Mouse (Mus musculus) intestine, embryonic 16.5 days (tissue): ENCODE data around the gene Lgals3bp. TPM values are rescaled to one million over a fixed set of nuclear protein-coding genes. Genes with fewer than 3 reads are reported as not detected.
"Not testable (repeated sequence)": the region's sequence is repeated elsewhere in the genome, so short reads cannot be mapped to it uniquely, and the experiment has no call there.

Experiments
- ATAC-seq: fragments of 200-750 bp; cut with Nextera tagmentation; 2 replicates; pipeline ENCODE4 v1.8.0; 2017; ENCODE audit warnings: moderate TSS enrichment, moderate library complexity
- H3K27ac ChIP-seq: fragments of 300-500 bp; sonication (generic); 2 replicates; pipeline ENCODE4 v1.5.1; 2014; ENCODE audit warnings: mild to moderate bottlenecking, low read length
- H3K27me3 ChIP-seq: fragments of 300-500 bp; sonication (generic); replicated peaks from 2 replicates; pipeline ENCODE4 v1.6.1; 2014; ENCODE audit warnings: low read length, control low read depth, mixed read lengths; ENCODE audit not compliant: control insufficient read depth, insufficient read depth
- H3K36me3 ChIP-seq: fragments of 300-500 bp; sonication (generic); 2 replicates; pipeline ENCODE4 v1.6.1; 2014; ENCODE audit warnings: low read length, control low read depth; ENCODE audit not compliant: control insufficient read depth, insufficient read depth
- H3K4me1 ChIP-seq: fragments of 300-500 bp; sonication (generic); 2 replicates; pipeline ENCODE4 v1.6.1; 2014; ENCODE audit warnings: low read length, control low read depth, mixed read lengths; ENCODE audit not compliant: control insufficient read depth, insufficient read depth
- H3K4me2 ChIP-seq: fragments of 300-500 bp; sonication (generic); 2 replicates; pipeline ENCODE4 v1.6.1; 2014; ENCODE audit warnings: low read depth, low read length, control low read depth
- H3K4me3 ChIP-seq: fragments of 300-500 bp; sonication (generic); 2 replicates; pipeline ENCODE4 v1.5.1; 2014; ENCODE audit warnings: mild to moderate bottlenecking, low read length
- H3K9ac ChIP-seq: fragments of 300-500 bp; sonication (generic); 2 replicates; pipeline ENCODE4 v1.6.1; 2014; ENCODE audit warnings: low read depth, low read length
- H3K9me3 ChIP-seq: fragments of 300-500 bp; sonication (generic); 2 replicates; pipeline ENCODE4 v1.6.1; 2016; ENCODE audit warnings: low read length, control low read depth; ENCODE audit not compliant: control insufficient read depth
- WGBS: fragments of 180-500 bp; shearing (Covaris S2); extraction: QIAGEN DNeasy Blood & Tissue Kit; methylation state at CpG from one replicate; pipeline ENCODE4 v1.1.7; 2014; 5-methylcytosine and 5-hydroxymethylcytosine counted together
- polyA plus RNA-seq: library from polyadenylated mRNA; unstranded; fragments of >200 nt; fragmentation: Nextera tagmentation; extraction: Ambion mirVana; gene quantifications from 2 replicates; pipeline ENCODE4 v1.2.1, GENCODE M21; 2015

Gene Lgals3bp
- polyA plus RNA-seq, 1 experiment from 2014 or later, result 226 TPM

- H3K4me3 ChIP-seq, result no peak overlapping the region
- no peak for ATAC-seq
- peaks cover 28% of the 10 kb centered on the region for H3K36me3 ChIP-seq
- H3K9ac ChIP-seq, result no peak overlapping the region
- no peaks in the 10 kb centered on the region for H3K9me3 ChIP-seq
- H3K4me2 ChIP-seq, result no peak overlapping the region
- no peak overlapping the region for H3K27ac ChIP-seq
- H3K27me3 ChIP-seq, result no peaks in the 10 kb centered on the region
- whole genome bisulfite sequencing, result 69% methylated on average over 5 of the region's 5 CpGs
- H3K4me1 ChIP-seq, result no peaks in the 10 kb centered on the region
Measured at GRCm38 (mm10) chr11:118393991-118394390, 7.9 kb downstream of the Lgals3bp start.

- 93% methylated on average over 13 of the region's 13 CpGs for WGBS
- not testable (repeated sequence) for H3K9ac ChIP-seq, ATAC-seq, H3K4me2 ChIP-seq, H3K9me3 ChIP-seq, H3K4me3 ChIP-seq, H3K27me3 ChIP-seq, H3K27ac ChIP-seq, H3K4me1 ChIP-seq, H3K36me3 ChIP-seq
Measured at GRCm38 (mm10) chr11:118387816-118388215, 14.1 kb downstream of the Lgals3bp start.

GRCm38 (mm10) chr11:118379251-118380009 lies 22.5 kb downstream of the Lgals3bp start:
- WGBS, result 42% methylated on average over 11 of the region's 11 CpGs
- Histone ChIP-seq H3K4me2 (no peak overlapping the region), H3K4me3 (no peak overlapping the region), H3K27ac (no peak overlapping the region), H3K9me3 (no peaks in the 10 kb centered on the region), H3K36me3 (no peaks in the 10 kb centered on the region), H3K27me3 (no peaks in the 10 kb centered on the region), H3K4me1 (no peaks in the 10 kb centered on the region), H3K9ac (no peak overlapping the region)
- ATAC-seq, result peak; percentile 63

GRCm38 (mm10) chr11:118378656-118379055 lies 23.2 kb downstream of the Lgals3bp start:
- Histone ChIP-seq H3K27ac (no peak overlapping the region), H3K27me3 (no peaks in the 10 kb centered on the region), H3K36me3 (no peaks in the 10 kb centered on the region), H3K4me2 (no peak overlapping the region), H3K4me1 (no peaks in the 10 kb centered on the region), H3K9me3 (no peaks in the 10 kb centered on the region), H3K9ac (no peak overlapping the region), H3K4me3 (no peak overlapping the region)
- no peak for ATAC-seq
- WGBS, result 86% methylated on average over 6 of the region's 6 CpGs

GRCm38 (mm10) chr11:118376323-118376722 lies 25.6 kb downstream of the Lgals3bp start:
- H3K36me3 ChIP-seq, ATAC-seq, H3K4me2 ChIP-seq, H3K9ac ChIP-seq, H3K4me1 ChIP-seq, H3K27me3 ChIP-seq, H3K4me3 ChIP-seq, H3K9me3 ChIP-seq, H3K27ac ChIP-seq: not testable (repeated sequence)

- Histone ChIP-seq H3K4me1 (no peaks in the 10 kb centered on the region), H3K9ac (no peak overlapping the region), H3K4me2 (no peak overlapping the region), H3K36me3 (no peaks in the 10 kb centered on the region), H3K27ac (no peak overlapping the region), H3K27me3 (no peaks in the 10 kb centered on the region), H3K9me3 (no peaks in the 10 kb centered on the region), H3K4me3 (no peak overlapping the region)
- ATAC-seq, result no peak
- 53% methylated on average over 5 of the region's 5 CpGs for WGBS
Measured at GRCm38 (mm10) chr11:118375881-118376280, 26.0 kb downstream of the Lgals3bp start.

GRCm38 (mm10) chr11:118375461-118375860 lies 26.4 kb downstream of the Lgals3bp start:
- H3K4me2 ChIP-seq, result no peak overlapping the region
- no peak overlapping the region for H3K27ac ChIP-seq
- H3K4me3 ChIP-seq, result no peak overlapping the region
- WGBS, result 77% methylated on average over 8 of the region's 8 CpGs
- no peaks in the 10 kb centered on the region for H3K27me3 ChIP-seq
- ATAC-seq, result no peak
- no peak overlapping the region for H3K9ac ChIP-seq
- H3K36me3 ChIP-seq, result no peaks in the 10 kb centered on the region
- H3K4me1 ChIP-seq, result no peaks in the 10 kb centered on the region
- no peaks in the 10 kb centered on the region for H3K9me3 ChIP-seq

- no peaks in the 10 kb centered on the region for H3K36me3 ChIP-seq
- H3K4me2 ChIP-seq, result no peak overlapping the region
- H3K27ac ChIP-seq, result no peak overlapping the region
- H3K9ac ChIP-seq, result no peak overlapping the region
- no peak overlapping the region for H3K4me3 ChIP-seq
- no peak for ATAC-seq
- no peaks in the 10 kb centered on the region for H3K27me3 ChIP-seq
- no peaks in the 10 kb centered on the region for H3K9me3 ChIP-seq
- no peaks in the 10 kb centered on the region for H3K4me1 ChIP-seq
Measured at GRCm38 (mm10) chr11:118375006-118375405, 26.9 kb downstream of the Lgals3bp start.

GRCm38 (mm10) chr11:118374506-118374905 lies 27.4 kb downstream of the Lgals3bp start:
- no peak overlapping the region for H3K4me2 ChIP-seq
- no peak for ATAC-seq
- H3K4me3 ChIP-seq, result no peak overlapping the region
- H3K9ac ChIP-seq, result no peak overlapping the region
- 65% methylated on average over 5 of the region's 5 CpGs for whole genome bisulfite sequencing
- H3K9me3 ChIP-seq, result no peaks in the 10 kb centered on the region
- H3K36me3 ChIP-seq, result no peaks in the 10 kb centered on the region
- H3K4me1 ChIP-seq, result no peaks in the 10 kb centered on the region
- H3K27ac ChIP-seq, result no peak overlapping the region
- H3K27me3 ChIP-seq, result no peaks in the 10 kb centered on the region

GRCm38 (mm10) chr11:118372641-118373040 lies 29.3 kb downstream of the Lgals3bp start:
- Histone ChIP-seq H3K27me3 (no peaks in the 10 kb centered on the region), H3K36me3 (no peaks in the 10 kb centered on the region), H3K27ac (no peak overlapping the region), H3K4me2 (no peak overlapping the region), H3K4me1 (no peaks in the 10 kb centered on the region), H3K9ac (no peak overlapping the region), H3K4me3 (no peak overlapping the region), H3K9me3 (no peaks in the 10 kb centered on the region)
- WGBS, result 56% methylated on average over 7 of the region's 7 CpGs
- no peak for ATAC-seq
